Mouse (Mus musculus): ENCODE measurements around the gene Zfp990.
"Not testable (repeated sequence)": the region's sequence is repeated elsewhere in the genome, so short reads cannot be mapped to it uniquely, and the experiment has no call there.

The Zfp990 gene

GRCm38 (mm10) chr4:145585078-145585477 lies 74.5 kb downstream of the Zfp990 start, which contains the start of gene Gm13212:
Gene Gm13212, plus strand, starts transcription at chr4:145585166.
- in situ Hi-C loops (cut with MboI; ENCODE audit: low sequenced_read_pairs): not testable (repeated sequence)

- in situ Hi-C loops (cut with MboI; ENCODE audit: low sequenced_read_pairs): not testable (repeated sequence)
Measured at GRCm38 (mm10) chr4:145586046-145586445, 75.5 kb downstream of the Zfp990 start.

Measured in CH12F3 (cell line).